Mouse (Mus musculus): ENCODE data around the gene Tmem30b. TPM values are rescaled to one million over a fixed set of nuclear protein-coding genes. Genes with fewer than 3 reads are reported as not detected.
"Not testable (repeated sequence)": the region's sequence is repeated elsewhere in the genome, so short reads cannot be mapped to it uniquely, and the experiment has no call there.

Gene Tmem30b
- total RNA-seq, 2 experiments from 2014 or later: 0.11 TPM; not detected in 1

GRCm38 (mm10) chr12:73583813-73584609, 37.8 kb upstream of the Tmem30b start:
- DNase-seq (ENCODE audit: extremely low spot score in 1 of 2, low spot score in 2 of 2): no peak
- H3K4me3 ChIP-seq: peak overlapping the region; percentile 64
- no peak overlapping the region for H3K27ac ChIP-seq
- intact Hi-C loops (cut with DNase I): no loop called here
- TF ChIP-seq CTCF (IDR thresholded peaks at IDR 0.05): peak; percentile 14

GRCm38 (mm10) chr12:73583318-73583717, 37.1 kb upstream of the Tmem30b start:
- intact Hi-C loops (cut with DNase I): no loop called here
- H3K4me3 ChIP-seq: no peak overlapping the region

GRCm38 (mm10) chr12:73580811-73581210, 34.6 kb upstream of the Tmem30b start:
- TF ChIP-seq CTCF (IDR thresholded peaks at IDR 0.05): no peak
- no peak for DNase-seq (ENCODE audit: extremely low spot score in 1 of 2, low spot score in 2 of 2)
- H3K4me3 ChIP-seq: no peak overlapping the region
- H3K27ac ChIP-seq: no peak overlapping the region
- intact Hi-C loops (cut with DNase I): no loop called here

More at GRCm38 (mm10) chr12:73583318-73583717, 37.1 kb upstream of the Tmem30b start:
- no peak for DNase-seq (ENCODE audit: extremely low spot score in 1 of 2, low spot score in 2 of 2)
- TF ChIP-seq CTCF (IDR thresholded peaks at IDR 0.05): no peak
- no peak overlapping the region for H3K27ac ChIP-seq

DNA sequence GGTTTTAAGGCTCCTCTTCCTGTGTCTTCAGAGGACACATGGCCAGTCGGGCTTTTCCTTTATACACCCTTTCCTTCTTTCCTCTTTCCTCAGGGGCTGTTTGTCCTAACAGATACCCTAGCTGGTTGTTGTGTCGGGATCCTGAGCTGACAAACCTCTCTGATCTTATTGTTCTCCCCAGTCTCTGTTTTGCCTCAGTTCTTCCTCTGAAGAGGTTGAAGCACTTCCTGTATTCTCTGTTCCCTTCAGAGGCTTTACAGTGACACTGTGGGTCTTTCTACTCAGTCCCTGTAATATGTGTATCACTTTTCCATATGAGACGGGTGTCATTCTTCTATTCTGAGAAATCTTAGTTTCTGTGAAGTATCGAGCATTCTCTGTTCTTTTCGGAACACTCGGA, 31.9 kb upstream of the Tmem30b start:
- no peak overlapping the region for H3K27ac ChIP-seq
- no peak overlapping the region for H3K4me3 ChIP-seq
- intact Hi-C loops (cut with DNase I): no loop called here
- no peak for DNase-seq (ENCODE audit: extremely low spot score in 1 of 2, low spot score in 2 of 2)
- no peak for TF ChIP-seq CTCF (IDR thresholded peaks at IDR 0.05)

DNA sequence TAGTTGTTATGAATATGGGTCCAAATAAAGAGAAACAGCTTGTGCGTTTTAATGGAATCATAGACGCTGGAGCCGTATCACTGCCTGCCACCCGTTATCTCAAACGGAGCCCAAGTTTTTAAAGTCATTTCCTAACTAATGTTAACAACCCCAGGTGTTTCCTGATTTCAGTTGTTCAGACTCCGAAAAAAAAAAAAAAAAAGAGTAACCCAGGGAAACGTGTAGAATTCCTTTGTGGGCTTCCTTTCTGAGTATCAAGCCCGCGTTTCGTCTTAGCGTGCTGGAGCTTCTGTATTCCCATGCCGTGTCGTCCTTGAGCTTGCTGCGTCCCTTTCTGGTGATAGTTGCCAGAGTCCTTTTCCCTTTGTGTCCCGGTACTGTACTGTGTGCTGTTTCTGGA, 28.4 kb upstream of the Tmem30b start:
- intact Hi-C loops (cut with DNase I): no loop called here
- TF ChIP-seq CTCF (IDR thresholded peaks at IDR 0.05): no peak
- no peak for DNase-seq (ENCODE audit: extremely low spot score in 1 of 2, low spot score in 2 of 2)
- Histone ChIP-seq H3K27ac (no peak overlapping the region), H3K4me3 (no peak overlapping the region)

DNA sequence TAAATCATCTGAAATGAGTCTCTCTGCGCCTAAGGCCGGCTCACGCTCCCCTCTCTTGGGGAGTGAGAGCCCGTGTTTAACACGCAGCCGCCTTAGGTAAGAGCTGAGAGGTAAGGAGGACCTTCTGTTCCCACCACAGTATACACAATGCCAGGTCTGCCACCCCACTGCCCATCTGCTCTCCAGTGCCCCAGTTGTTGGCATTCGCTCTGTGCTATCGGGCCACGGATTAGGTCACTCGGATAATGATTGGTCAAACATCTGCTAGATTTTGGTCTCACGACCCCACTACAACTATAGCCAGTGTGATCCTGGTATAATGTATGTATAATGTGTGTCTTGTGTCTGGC, 19.4 kb upstream of the Tmem30b start:
- no peak overlapping the region for H3K27ac ChIP-seq
- intact Hi-C loops (cut with DNase I): loop anchor here (1.0 to 10.0 kb wide), 3 partner anchors 128 to 749 kb away; partner anchors contain the start of gene Gm11042
- no peak for TF ChIP-seq CTCF (IDR thresholded peaks at IDR 0.05)
- no peak for DNase-seq (ENCODE audit: extremely low spot score in 1 of 2, low spot score in 2 of 2)
- peak overlapping the region; percentile 43 for H3K4me3 ChIP-seq

GRCm38 (mm10) chr12:73564795-73565619, 18.8 kb upstream of the Tmem30b start:
- peak; percentile 71 for TF ChIP-seq CTCF (IDR thresholded peaks at IDR 0.05)
- Histone ChIP-seq H3K27ac (no peak overlapping the region; the same call in 1 of the 2 replicates), H3K4me3 (peak overlapping the region; percentile 43)
- intact Hi-C loops (cut with DNase I): loop anchor here (1.0 to 10.0 kb wide), 3 partner anchors 128 to 750 kb away; partner anchors contain the start of gene Gm11042
- no peak for DNase-seq (ENCODE audit: extremely low spot score in 1 of 2, low spot score in 2 of 2)

- no peak for TF ChIP-seq CTCF (IDR thresholded peaks at IDR 0.05)
- no peak for DNase-seq (ENCODE audit: extremely low spot score in 1 of 2, low spot score in 2 of 2)
- intact Hi-C loops (cut with DNase I): loop anchor here (10.0 kb wide), 2 partner anchors 451 to 751 kb away; partner anchors contain the start of gene Gm11042
- H3K4me3 ChIP-seq: no peak overlapping the region
- H3K27ac ChIP-seq: no peak overlapping the region
Measured at GRCm38 (mm10) chr12:73564176-73564575, 18.0 kb upstream of the Tmem30b start.

DNA sequence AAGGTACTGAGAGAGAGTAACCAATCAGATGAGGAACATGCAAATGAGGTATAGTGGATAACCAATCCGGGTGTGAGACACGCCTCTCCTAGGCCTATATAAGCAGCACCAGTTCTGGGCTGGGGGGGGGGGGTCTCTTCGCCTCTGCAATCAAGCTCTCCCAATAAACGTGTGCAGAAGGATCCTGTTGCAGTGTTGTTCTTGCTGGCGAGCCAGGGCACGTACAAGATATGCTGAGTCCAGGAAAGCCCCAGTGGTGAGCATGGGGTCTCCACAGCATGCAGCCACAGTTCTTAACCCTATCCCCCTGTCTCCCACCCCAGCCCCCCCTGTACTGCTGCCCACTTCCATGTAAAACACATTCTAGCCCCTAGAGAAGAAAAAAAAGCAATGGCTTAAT, 16.9 kb upstream of the Tmem30b start:
- not testable (repeated sequence) for H3K4me3 ChIP-seq; DNase-seq (ENCODE audit: extremely low spot score in 1 of 2, low spot score in 2 of 2)
- intact Hi-C loops (cut with DNase I): loop anchor here (10.0 kb wide), 2 partner anchors 452 to 752 kb away; partner anchors contain the start of gene Gm11042

DNA sequence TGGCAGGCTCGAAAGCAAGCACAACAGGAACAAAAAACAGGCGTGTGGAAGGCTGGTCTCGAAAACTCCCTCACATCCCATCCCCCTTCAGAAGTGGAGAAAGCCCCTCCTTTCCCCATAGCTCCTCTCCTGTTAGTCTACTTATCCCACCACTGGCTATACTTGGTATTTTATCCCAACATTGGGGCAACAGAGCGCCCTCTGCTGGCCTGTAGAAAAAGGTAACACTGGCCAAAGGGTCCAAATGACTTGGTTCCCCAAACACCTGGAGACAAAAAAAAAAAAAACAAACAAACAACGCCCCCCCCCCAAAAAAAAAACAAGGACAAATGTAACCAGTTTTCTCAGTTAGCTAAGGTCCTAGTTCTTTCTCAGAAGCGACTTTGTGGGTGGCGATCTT, 13.9 kb upstream of the Tmem30b start:
- Histone ChIP-seq H3K4me3 (no peak overlapping the region), H3K27ac (no peak overlapping the region)
- TF ChIP-seq CTCF (IDR thresholded peaks at IDR 0.05): peak; percentile 42
- no peak for DNase-seq (ENCODE audit: extremely low spot score in 1 of 2, low spot score in 2 of 2)
- intact Hi-C loops (cut with DNase I): loop anchor here (10.0 kb wide), 2 partner anchors 455 to 755 kb away; partner anchors contain the start of gene Gm11042

More for the DNA sequence above, 16.9 kb upstream of the Tmem30b start:
- H3K27ac ChIP-seq: not testable (repeated sequence)

GRCm38 (mm10) chr12:73558525-73559195, 12.5 kb upstream of the Tmem30b start:
- peak overlapping the region; percentile 70 for H3K27ac ChIP-seq
- intact Hi-C loops (cut with DNase I): loop anchor here (10.0 kb wide), 1 partner anchor 534 kb away; no protein-coding TSS in a partner anchor
- peak in 1 of 2 experiments; percentile 47 for DNase-seq (ENCODE audit: extremely low spot score in 1 of 2, low spot score in 2 of 2)
- TF ChIP-seq CTCF (IDR thresholded peaks at IDR 0.05): no peak
- H3K4me3 ChIP-seq: no peak overlapping the region
